ENCODE assay signal across 15 mouse cellular contexts in the genomic region with DNA sequence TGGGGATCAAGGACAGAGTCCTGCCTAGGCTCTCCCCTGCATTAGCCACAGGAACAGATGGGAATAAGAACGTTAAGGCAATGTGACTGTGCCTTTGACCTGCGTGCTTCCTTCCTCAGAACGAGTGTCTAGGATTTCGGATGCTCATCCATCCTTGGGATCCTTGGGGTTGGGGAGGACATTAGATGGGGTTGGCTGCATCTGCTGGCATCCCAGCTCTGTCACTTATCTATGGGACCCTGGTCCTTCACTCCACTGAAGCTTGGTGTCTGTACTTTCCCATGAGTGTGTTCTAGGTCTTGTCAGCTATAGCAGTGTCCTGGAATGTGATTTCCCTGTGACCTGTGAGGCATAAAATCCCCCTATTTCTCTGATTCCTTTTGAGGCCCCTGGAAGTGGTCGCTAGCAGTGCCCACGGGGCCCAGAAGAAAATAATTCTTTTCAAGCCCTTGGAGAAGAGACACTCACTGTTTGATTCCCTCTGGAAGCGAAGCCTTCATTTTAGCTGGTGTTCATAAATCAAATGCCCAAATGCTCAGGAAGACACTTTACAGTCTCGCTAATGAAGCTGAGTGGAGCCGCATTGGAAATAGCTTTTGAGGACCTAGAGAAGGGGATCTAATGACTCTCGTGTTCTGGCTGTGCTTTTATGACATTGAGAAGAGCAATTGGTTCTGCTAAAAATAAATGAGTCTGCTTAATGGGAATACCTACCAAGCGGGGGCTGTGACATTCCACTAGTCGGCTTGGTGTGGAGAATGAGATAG. TPM values are rescaled to one million over a fixed set of nuclear protein-coding genes. Genes with fewer than 3 reads are reported as not detected.
DNase-seq lines count a peak whose midpoint lies in the region; ATAC-seq and TF ChIP-seq lines count a peak whose summit lies in the region.
"Had no signal": no experiment of that assay in that cellular context is flagged by ENCODE, and none has a peak within 500 bp of the region (broad histone marks: within the 10 kb centered on the region; RNA-seq: fewer than 3 reads in every experiment).

No protein-coding gene starts in this region.

- 20% methylated on average over 12 of the region's 12 CpGs for WGBS in kidney, embryonic 15.5 days
- WGBS in midbrain, embryonic 16.5 days = 59% methylated on average over 12 of the region's 12 CpGs

- H3K36me3 ChIP-seq in kidney, embryonic 15.5 days = no peaks in the 10 kb centered on the region
- no peaks in the 10 kb centered on the region for H3K36me3 ChIP-seq in midbrain, embryonic 16.5 days (ENCODE audit: control insufficient read depth, insufficient read depth, low read length)
- H3K36me3 ChIP-seq: embryonic facial prominence, embryonic 12.5 days had no signal

- no peaks in the 10 kb centered on the region for H3K27me3 ChIP-seq in kidney, embryonic 15.5 days
- no peaks in the 10 kb centered on the region for H3K27me3 ChIP-seq in midbrain, embryonic 16.5 days (ENCODE audit: control insufficient read depth, insufficient read depth, low read depth, low read length)
- H3K27me3 ChIP-seq: embryonic facial prominence, embryonic 12.5 days; forebrain, embryonic 13.5 days had no signal

- intact Hi-C loops in gastrocnemius, adult 2 months (cut with DNase I) = no loop called here

- H3K4me2 ChIP-seq in kidney, embryonic 15.5 days = no peak overlapping the region
- no peak overlapping the region for H3K4me2 ChIP-seq in midbrain, embryonic 16.5 days (ENCODE audit: low read length)
- H3K4me2 ChIP-seq: embryonic facial prominence, embryonic 12.5 days; forebrain, embryonic 13.5 days had no signal

- no peak for DNase-seq in gastrocnemius, adult 2 months
- DNase-seq in gastrocnemius, adult 18-20 months (ENCODE audit: low spot score) = no peak
- DNase-seq in kidney, adult 18-20 months = no peak
- peak; percentile 18 for DNase-seq in forelimb bud, embryonic 11.5 days (ENCODE audit: low read depth, low spot score)
- DNase-seq in spleen, adult 18-20 months = no peak
- DNase-seq in thymus, postnatal 0 days (ENCODE audit: low spot score) = no peak
- DNase-seq: cerebellum, adult 9-10 months; right cerebral cortex, adult 18-20 months; thymus, adult 2 months had no signal

- no peak overlapping the region for H3K9ac ChIP-seq in kidney, embryonic 15.5 days
- H3K9ac ChIP-seq in midbrain, embryonic 16.5 days (ENCODE audit: low read depth, low read length) = no peak overlapping the region
- H3K9ac ChIP-seq: embryonic facial prominence, embryonic 12.5 days; forebrain, embryonic 13.5 days had no signal

- no peak for TF ChIP-seq CTCF in gastrocnemius, adult 2 months (IDR thresholded peaks at IDR 0.05)

- H3K9me3 ChIP-seq in kidney, embryonic 15.5 days (replicated peaks) = no peaks in the 10 kb centered on the region
- H3K9me3 ChIP-seq in midbrain, embryonic 16.5 days (replicated peaks; ENCODE audit: control insufficient read depth, low read length, poor library complexity, severe bottlenecking) = no peaks in the 10 kb centered on the region
- H3K9me3 ChIP-seq: embryonic facial prominence, embryonic 12.5 days; forebrain, embryonic 13.5 days had no signal

- peak; percentile 73 for ATAC-seq in kidney, embryonic 15.5 days (replicated peaks; ENCODE audit: low FRiP score)
- ATAC-seq in midbrain, embryonic 16.5 days = no peak
- ATAC-seq: activated CD4-positive, CD25-positive, alpha-beta regulatory T cell, adult 4 months; forebrain, embryonic 13.5 days had no signal

- 0 out of 2 replicates have a peak overlapping the region, but pooled peaks have one; percentile 13 for H3K4me3 ChIP-seq in gastrocnemius, adult 2 months
- no peak overlapping the region for H3K4me3 ChIP-seq in kidney, embryonic 15.5 days (replicated peaks)
- H3K4me3 ChIP-seq in midbrain, embryonic 16.5 days (ENCODE audit: low read depth, low read length) = no peak overlapping the region
- H3K4me3 ChIP-seq: embryonic facial prominence, embryonic 12.5 days; forebrain, embryonic 13.5 days had no signal

- peaks cover 22% of the 10 kb centered on the region; the same call in 1 of the 2 replicates for H3K4me1 ChIP-seq in kidney, embryonic 15.5 days
- H3K4me1 ChIP-seq in midbrain, embryonic 16.5 days (ENCODE audit: control insufficient read depth, insufficient read depth, low read length) = peaks cover 12% of the 10 kb centered on the region
- H3K4me1 ChIP-seq: embryonic facial prominence, embryonic 12.5 days; forebrain, embryonic 13.5 days had no signal

- H3K27ac ChIP-seq in gastrocnemius, adult 2 months = peak overlapping the region; percentile 63
- peak overlapping the region; percentile 71 for H3K27ac ChIP-seq in kidney, embryonic 15.5 days
- peak overlapping the region; percentile 59 for H3K27ac ChIP-seq in midbrain, embryonic 16.5 days (ENCODE audit: low read length)
- H3K27ac ChIP-seq: embryonic facial prominence, embryonic 12.5 days; forebrain, embryonic 13.5 days had no signal

RNA-seq across cellular contexts. Expression of a gene that starts 30.8 kb away (rescaled TPM):
- total RNA-seq in gastrocnemius, adult 2 months (2021) = not detected
- not detected for total RNA-seq in gastrocnemius, adult 18-20 months (2021)
- polyA plus RNA-seq in kidney, embryonic 15.5 days (2015; fragmentation: Nextera tagmentation; extraction: Ambion mirVana) = 0.34 and 0.82 TPM in 2 replicates
- 0.48 and 0.78 TPM in 2 replicates for polyA plus RNA-seq in midbrain, embryonic 16.5 days (2015; fragmentation: Nextera tagmentation; extraction: Ambion mirVana)
- polyA plus RNA-seq in thymus, postnatal 0 days (2015; fragmentation: Nextera tagmentation; extraction: Ambion mirVana) = 116 and 132 TPM in 2 replicates
- total RNA-seq: ES-E14 had no signal
- polyA plus RNA-seq: forebrain, embryonic 13.5 days had no signal

Comparison
In these comparisons a context has a peak if more than half of its experiments do, and no peak if none do; other contexts are left out.
1. RNA of a gene that starts 30.8 kb away (polyA plus RNA-seq): 116 to 132 TPM in thymus, postnatal 0 days; 0.48 to 0.78 TPM in midbrain, embryonic 16.5 days and 0.34 to 0.82 TPM in kidney, embryonic 15.5 days; every median in the first group is over 10 times any median in the second.
2. Peak in every context shown above with its lines, with median percentiles within 50 percentile points of each other: H3K27ac ChIP-seq.